Mouse (Mus musculus): ENCODE data around the gene H2-K1. TPM values are rescaled to one million over a fixed set of nuclear protein-coding genes. Genes with fewer than 3 reads are reported as not detected.
A peak's percentile ranks its signal among the peaks of the same experiment; 100 is the strongest.

Gene H2-K1
- polyA plus RNA-seq, 1 experiment from 2014 or later: 82.2 TPM

DNA sequence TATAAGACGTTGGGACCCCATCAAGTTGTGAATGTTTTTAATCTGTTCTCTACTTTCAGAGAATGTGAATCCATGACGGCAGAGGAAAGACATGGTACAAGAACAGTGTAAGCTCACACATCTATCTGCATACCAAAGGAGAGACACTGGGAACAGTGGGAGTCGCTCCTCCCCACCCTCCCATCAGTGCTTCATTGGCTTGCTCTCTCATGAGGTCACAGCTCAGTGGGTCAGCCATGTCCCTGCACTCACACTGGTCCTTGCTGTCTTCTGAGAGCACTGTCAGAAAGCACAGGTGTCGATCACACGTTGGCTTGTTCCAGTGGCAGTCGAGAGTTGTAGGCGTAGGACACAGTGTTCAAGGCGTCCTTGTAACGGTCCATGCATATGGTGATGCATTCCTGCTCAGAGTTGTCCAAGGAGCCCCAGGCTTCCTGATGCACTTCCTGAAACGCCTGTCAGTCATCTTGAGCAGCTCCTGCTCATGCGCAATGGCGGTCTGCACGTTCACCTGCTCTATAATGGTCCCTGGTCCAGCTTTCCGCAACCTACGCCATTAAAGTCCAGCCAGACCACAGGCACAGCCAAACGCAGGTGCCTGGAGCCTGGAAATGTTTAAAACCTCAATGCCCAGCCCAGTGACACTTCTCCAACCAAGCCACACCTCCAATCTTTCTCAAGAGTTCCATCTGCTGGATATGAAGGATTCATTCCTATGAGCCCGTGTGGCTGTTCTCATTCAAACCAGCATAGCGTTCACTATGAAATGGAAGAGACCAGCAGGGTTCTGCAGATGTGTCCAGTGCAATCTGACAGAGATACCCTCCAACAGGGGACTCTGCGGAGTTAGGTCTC is 19.7 kb downstream of the H2-K1 start:
- Histone ChIP-seq H3K4me1 (replicated peaks; ENCODE audit: insufficient read depth, low read length) (peaks cover 10% of the 10 kb centered on the region; the same call in 1 of the 2 replicates), H3K9ac (ENCODE audit: low read depth, low read length) (no peak overlapping the region), H3K9me3 (replicated peaks; ENCODE audit: low read length) (no peaks in the 10 kb centered on the region), H3K4me2 (ENCODE audit: low read length) (no peak overlapping the region), H3K27me3 (ENCODE audit: insufficient read depth, low read length) (peaks cover 6% of the 10 kb centered on the region; the same call in 1 of the 2 replicates), H3K36me3 (ENCODE audit: insufficient read depth, low read length) (no peaks in the 10 kb centered on the region), H3K27ac (peak overlapping the region; percentile 26; the same call in 1 of the 2 replicates), H3K4me3 (replicated peaks; ENCODE audit: low read depth, low read length) (no peak overlapping the region)
- ATAC-seq (replicated peaks; ENCODE audit: low FRiP score, low read depth) (no peak; the same call in 1 of the 2 replicates), DNase-seq (ENCODE audit: low spot score) (no peak)
- no peak for TF ChIP-seq CTCF (IDR thresholded peaks at IDR 0.05; ENCODE audit: low read depth)
- 70% methylated on average over 19 of the region's 19 CpGs for WGBS

DNA sequence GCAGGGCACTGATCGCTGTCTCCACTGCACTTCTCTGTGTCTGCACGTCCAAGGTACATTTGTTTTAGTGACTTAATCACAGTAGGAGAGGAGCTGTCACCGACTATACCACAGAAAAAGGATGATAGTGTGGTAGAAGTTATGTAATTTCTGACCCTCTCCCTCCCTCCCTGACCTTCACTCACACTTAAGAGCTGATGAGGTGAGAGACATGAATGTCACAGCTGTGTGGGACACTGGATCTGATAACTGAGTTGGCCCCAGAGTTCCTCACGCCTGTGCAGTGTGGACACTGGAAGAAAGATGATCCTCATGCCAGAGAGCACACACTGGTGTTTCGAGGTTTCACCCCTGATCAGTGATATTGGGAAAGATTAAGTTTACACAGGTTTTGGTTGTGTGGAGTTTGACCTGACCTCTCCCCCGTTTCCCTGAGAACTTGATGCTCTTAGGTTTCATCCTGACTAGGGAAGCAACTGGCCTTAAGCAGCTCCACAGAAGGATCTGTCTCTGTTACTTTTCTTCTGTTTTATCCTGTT is 20.6 kb downstream of the H2-K1 start:
- DNase-seq (ENCODE audit: low spot score): no peak
- no peaks in the 10 kb centered on the region for H3K36me3 ChIP-seq (ENCODE audit: insufficient read depth, low read length)
- H3K4me2 ChIP-seq (ENCODE audit: low read length): no peak overlapping the region
- 62% methylated on average over 6 of the region's 6 CpGs for WGBS
- TF ChIP-seq CTCF (IDR thresholded peaks at IDR 0.05; ENCODE audit: low read depth): no peak
- ATAC-seq (replicated peaks; ENCODE audit: low FRiP score, low read depth): no peak
- H3K4me3 ChIP-seq (replicated peaks; ENCODE audit: low read depth, low read length): no peak overlapping the region
- no peak overlapping the region for H3K27ac ChIP-seq
- H3K9me3 ChIP-seq (replicated peaks; ENCODE audit: low read length): no peaks in the 10 kb centered on the region
- H3K4me1 ChIP-seq (replicated peaks; ENCODE audit: insufficient read depth, low read length): peaks cover 10% of the 10 kb centered on the region; the same call in 1 of the 2 replicates
- H3K27me3 ChIP-seq (ENCODE audit: insufficient read depth, low read length): peaks cover 6% of the 10 kb centered on the region; the same call in 1 of the 2 replicates
- H3K9ac ChIP-seq (ENCODE audit: low read depth, low read length): no peak overlapping the region

DNA sequence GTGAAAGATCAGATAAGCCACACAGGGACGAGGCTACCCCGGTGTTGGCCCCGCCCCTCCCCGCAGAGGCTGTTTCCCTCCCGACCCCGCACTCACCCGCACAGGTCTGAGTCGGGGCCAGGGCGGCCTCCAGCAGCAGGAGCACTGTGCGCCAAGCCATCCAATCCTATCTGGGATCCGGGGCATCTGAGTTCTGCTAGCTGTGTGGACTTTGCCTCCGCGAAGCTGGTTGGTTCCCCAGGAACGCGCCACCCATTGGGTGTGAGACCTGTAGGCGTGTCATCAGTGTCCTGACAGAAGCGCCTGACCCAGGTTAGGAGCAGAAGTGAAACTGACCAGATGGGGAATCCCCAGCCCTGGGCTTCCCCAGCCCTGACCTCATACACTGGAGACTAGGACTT is 21.5 kb downstream of the H2-K1 start:
- WGBS: 2% methylated on average over 15 of the region's 17 CpGs
- 0 out of 2 replicates have a peak, but pooled peaks have one; percentile 1 for TF ChIP-seq CTCF (IDR thresholded peaks at IDR 0.05; ENCODE audit: low read depth)
- peaks cover 10% of the 10 kb centered on the region; the same call in 1 of the 2 replicates for H3K4me1 ChIP-seq (replicated peaks; ENCODE audit: insufficient read depth, low read length)
- no peaks in the 10 kb centered on the region for H3K36me3 ChIP-seq (ENCODE audit: insufficient read depth, low read length)
- no peak overlapping the region for H3K27ac ChIP-seq
- peak overlapping the region; percentile 75 for H3K4me2 ChIP-seq (ENCODE audit: low read length)
- no peaks in the 10 kb centered on the region for H3K9me3 ChIP-seq (replicated peaks; ENCODE audit: low read length)
- ATAC-seq (replicated peaks; ENCODE audit: low FRiP score, low read depth) (peak; percentile 87), DNase-seq (ENCODE audit: low spot score) (peak; percentile 56)
- peaks cover 6% of the 10 kb centered on the region; the same call in 1 of the 2 replicates for H3K27me3 ChIP-seq (ENCODE audit: insufficient read depth, low read length)
- peak overlapping the region; percentile 50 for H3K9ac ChIP-seq (ENCODE audit: low read depth, low read length)
- peak overlapping the region; percentile 38 for H3K4me3 ChIP-seq (replicated peaks; ENCODE audit: low read depth, low read length)

DNA sequence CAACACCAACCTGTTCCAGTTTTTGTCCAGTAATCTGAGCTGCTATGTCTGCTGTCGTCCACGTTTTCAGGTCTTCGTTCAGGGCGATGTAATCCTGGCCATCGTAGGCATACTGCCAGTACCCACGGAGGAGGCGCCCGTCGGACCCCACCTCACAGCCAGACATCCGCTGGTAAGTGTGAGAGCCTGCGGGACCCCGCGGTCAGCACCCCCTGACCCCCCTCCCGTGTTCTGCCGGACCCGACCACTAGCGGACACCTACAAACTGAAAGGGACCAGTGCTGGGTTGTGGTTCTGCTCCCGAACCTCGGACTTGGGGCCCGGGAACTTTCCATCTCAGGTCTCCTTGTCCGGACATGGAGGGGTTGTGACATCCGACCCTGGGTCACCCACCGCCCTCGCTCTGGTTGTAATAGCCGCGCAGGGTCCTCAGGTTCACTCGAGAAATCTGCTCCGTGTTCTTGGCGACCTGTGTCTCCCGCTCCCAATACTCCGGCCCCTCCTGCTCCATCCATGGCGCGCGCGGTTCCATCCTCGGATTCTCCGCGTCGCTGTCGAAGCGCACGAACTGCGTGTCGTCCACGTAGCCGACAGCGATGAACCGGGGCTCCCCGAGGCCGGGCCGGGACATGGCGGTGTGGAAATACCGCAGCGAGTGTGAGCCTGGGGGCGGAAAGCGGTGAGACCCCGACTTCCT is 22.1 kb downstream of the H2-K1 start:
- Histone ChIP-seq H3K9ac (ENCODE audit: low read depth, low read length) (peak overlapping the region; percentile 50), H3K4me2 (ENCODE audit: low read length) (peak overlapping the region; percentile 75), H3K4me1 (replicated peaks; ENCODE audit: insufficient read depth, low read length) (peaks cover 10% of the 10 kb centered on the region; the same call in 1 of the 2 replicates), H3K4me3 (replicated peaks; ENCODE audit: low read depth, low read length) (peak overlapping the region; percentile 38), H3K9me3 (replicated peaks; ENCODE audit: low read length) (no peaks in the 10 kb centered on the region), H3K36me3 (ENCODE audit: insufficient read depth, low read length) (no peaks in the 10 kb centered on the region), H3K27ac (no peak overlapping the region), H3K27me3 (ENCODE audit: insufficient read depth, low read length) (peaks cover 6% of the 10 kb centered on the region; the same call in 1 of the 2 replicates)
- DNase-seq (ENCODE audit: low spot score): no peak
- no peak for TF ChIP-seq CTCF (IDR thresholded peaks at IDR 0.05; ENCODE audit: low read depth)
- ATAC-seq (replicated peaks; ENCODE audit: low FRiP score, low read depth): no peak
- WGBS: 1% methylated on average over 57 of the region's 57 CpGs

DNA sequence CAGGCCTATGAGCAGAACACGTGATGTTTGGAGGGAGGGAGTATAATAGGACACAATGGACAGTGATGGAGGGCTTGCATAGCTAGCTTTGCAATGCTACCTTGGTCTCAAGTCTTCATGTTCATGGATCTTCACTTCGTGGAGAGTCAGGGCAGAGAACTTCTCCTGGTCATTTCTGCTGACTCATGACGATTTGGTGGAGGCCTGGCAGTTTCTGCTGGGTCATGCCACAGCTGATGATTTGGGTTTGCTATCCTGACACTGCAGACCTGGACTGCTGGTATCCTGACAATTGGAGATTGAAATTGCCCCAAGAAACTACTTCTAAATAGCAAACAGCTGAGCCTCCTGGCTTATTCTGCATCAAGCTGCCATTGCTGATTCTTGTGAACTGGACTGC is 26.6 kb downstream of the H2-K1 start:
- Histone ChIP-seq H3K9ac (ENCODE audit: low read depth, low read length) (no peak overlapping the region), H3K9me3 (replicated peaks; ENCODE audit: low read length) (no peaks in the 10 kb centered on the region), H3K27me3 (ENCODE audit: insufficient read depth, low read length) (0 out of 2 replicates have a peak, but pooled peaks cover 6% of the 10 kb centered on the region), H3K4me2 (ENCODE audit: low read length) (no peak overlapping the region), H3K36me3 (ENCODE audit: insufficient read depth, low read length) (no peaks in the 10 kb centered on the region), H3K4me3 (replicated peaks; ENCODE audit: low read depth, low read length) (no peak overlapping the region), H3K4me1 (replicated peaks; ENCODE audit: insufficient read depth, low read length) (peaks cover 3% of the 10 kb centered on the region; the same call in 1 of the 2 replicates), H3K27ac (no peak overlapping the region)
- ATAC-seq (replicated peaks; ENCODE audit: low FRiP score, low read depth) (no peak), DNase-seq (ENCODE audit: low spot score) (no peak)
- 59% methylated on average over 3 of the region's 3 CpGs for WGBS
- TF ChIP-seq CTCF (IDR thresholded peaks at IDR 0.05; ENCODE audit: low read depth): no peak

DNA sequence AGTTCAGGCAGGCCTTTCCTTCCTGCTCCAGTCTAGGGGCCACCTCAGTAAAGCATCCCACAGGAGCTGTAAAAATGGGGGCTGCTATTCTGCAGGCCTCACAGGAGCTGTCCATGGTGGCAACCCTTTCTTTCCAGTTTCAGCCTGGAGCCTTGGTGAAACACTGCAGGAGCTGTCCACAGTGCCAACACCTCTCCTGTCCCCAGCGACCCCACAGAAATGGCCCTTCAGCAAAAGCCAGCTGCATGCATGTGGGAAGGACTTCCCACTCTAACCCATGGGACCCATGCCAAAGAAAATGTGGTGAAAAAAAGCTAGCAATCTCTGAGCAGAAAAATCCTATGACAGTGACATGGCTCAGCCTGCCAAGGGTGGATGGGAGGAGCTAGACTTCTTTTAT is 27.5 kb downstream of the H2-K1 start:
- DNase-seq (ENCODE audit: low spot score) (peak; percentile 80), ATAC-seq (replicated peaks; ENCODE audit: low FRiP score, low read depth) (no peak)
- 0 out of 2 replicates have a peak, but pooled peaks cover 2% of the 10 kb centered on the region for H3K27me3 ChIP-seq (ENCODE audit: insufficient read depth, low read length)
- no peak overlapping the region for H3K4me2 ChIP-seq (ENCODE audit: low read length)
- no peaks in the 10 kb centered on the region for H3K36me3 ChIP-seq (ENCODE audit: insufficient read depth, low read length)
- H3K4me1 ChIP-seq (replicated peaks; ENCODE audit: insufficient read depth, low read length): no peaks in the 10 kb centered on the region
- no peak for TF ChIP-seq CTCF (IDR thresholded peaks at IDR 0.05; ENCODE audit: low read depth)
- no peak overlapping the region for H3K27ac ChIP-seq
- no peak overlapping the region for H3K9ac ChIP-seq (ENCODE audit: low read depth, low read length)
- no peak overlapping the region for H3K4me3 ChIP-seq (replicated peaks; ENCODE audit: low read depth, low read length)
- 0% methylated on average over 1 of the region's 1 CpGs for WGBS
- H3K9me3 ChIP-seq (replicated peaks; ENCODE audit: low read length): no peaks in the 10 kb centered on the region

All from kidney, postnatal 0 days (tissue).